Mouse (Mus musculus): ENCODE measurements around the gene Glis1.

Glis1 gene

DNA sequence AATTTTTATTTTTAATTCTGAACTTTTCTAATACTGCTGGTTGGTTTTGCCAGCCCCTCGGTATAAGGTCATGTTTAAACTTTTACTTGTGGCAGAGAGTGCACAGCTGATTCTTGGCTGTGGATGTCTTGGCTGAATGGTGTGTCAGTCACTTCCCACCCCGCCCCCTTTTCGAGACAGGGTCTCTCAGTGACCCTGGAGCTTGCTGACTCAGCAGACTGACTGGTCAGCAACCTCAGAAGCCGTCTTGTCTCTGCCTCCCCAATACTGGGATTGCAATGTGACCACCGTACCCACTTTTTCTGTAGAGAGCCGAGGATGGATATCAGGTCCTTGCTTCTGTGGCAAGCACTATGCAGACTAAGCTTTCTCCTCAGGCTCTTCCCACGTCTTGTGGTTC, 154.2 kb downstream of the Glis1 start:
- DNase-seq = no peak

DNA sequence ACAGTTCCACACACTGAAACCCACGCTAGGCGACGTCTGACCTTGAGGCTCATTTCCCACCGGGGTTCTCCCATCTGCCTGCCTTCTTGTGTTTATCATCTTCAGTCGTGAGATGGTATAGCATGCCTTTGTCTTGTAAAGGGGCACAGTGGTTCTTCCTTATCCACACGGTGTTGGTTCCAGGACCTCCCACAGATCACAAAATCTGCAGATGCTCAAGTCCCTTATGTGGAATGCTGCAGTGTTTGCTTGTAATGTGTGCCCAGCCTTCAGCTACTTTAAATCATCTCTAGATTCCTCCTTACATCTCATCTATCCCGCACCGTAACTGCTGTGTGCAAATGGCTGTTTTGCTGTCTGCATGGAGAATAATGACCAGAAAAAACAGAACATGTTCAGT, 154.7 kb downstream of the Glis1 start:
- no peak for DNase-seq

DNA sequence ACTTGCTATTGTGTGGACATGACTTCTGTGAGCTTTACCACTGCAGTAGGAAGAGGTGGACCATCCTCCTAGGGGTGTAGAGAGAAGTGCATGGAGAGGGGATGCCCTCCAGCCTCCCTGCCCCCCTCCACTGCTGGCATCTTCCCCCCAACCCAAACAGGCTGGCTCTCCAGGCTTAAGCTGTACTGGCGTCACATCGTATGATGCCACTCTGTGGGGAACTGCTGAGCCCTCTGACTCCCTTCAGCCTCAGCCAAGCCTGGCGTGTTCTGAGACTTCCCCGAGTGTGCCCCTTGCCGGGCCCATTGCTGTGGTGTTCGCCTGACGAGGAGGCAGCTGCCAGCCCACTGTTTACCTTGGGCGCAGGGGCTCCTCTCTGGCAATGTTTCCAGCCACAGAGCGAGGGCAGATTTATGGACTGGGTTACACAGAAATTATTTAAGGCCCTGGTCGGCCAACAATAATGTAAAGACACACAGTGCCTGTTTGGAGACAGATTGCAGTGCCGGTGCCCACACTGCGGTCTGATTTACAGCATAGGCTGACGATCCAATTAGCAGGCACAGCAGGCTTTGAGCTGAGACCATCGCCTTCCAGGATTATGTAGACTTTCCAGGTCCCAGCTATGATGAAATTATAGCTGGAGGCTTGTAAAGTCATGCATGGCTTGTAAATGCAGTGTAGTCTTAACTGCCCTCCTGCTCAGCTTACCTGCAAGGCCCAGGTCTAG, 156.6 kb downstream of the Glis1 start:
- DNase-seq = no peak

DNA sequence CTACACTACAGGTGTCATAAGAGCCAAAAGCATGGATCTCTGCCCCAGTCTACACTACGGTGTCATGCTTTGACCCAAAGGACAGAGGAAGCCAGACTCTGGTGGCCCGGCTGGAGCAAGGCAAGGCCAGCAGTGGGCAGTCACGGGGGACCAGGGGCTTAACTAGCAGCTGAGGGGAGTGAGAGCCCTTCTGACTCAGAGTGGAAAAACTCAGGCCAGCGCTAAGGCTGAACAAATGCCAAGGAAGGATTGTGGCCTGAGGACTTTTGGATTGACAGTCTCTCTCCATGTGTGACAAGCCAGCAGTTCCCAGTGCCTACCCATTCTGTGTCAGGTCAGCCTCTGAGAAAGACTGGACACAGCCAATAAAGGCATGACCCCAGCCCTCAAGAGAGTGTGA, 159.0 kb downstream of the Glis1 start:
- no peak for DNase-seq

DNA sequence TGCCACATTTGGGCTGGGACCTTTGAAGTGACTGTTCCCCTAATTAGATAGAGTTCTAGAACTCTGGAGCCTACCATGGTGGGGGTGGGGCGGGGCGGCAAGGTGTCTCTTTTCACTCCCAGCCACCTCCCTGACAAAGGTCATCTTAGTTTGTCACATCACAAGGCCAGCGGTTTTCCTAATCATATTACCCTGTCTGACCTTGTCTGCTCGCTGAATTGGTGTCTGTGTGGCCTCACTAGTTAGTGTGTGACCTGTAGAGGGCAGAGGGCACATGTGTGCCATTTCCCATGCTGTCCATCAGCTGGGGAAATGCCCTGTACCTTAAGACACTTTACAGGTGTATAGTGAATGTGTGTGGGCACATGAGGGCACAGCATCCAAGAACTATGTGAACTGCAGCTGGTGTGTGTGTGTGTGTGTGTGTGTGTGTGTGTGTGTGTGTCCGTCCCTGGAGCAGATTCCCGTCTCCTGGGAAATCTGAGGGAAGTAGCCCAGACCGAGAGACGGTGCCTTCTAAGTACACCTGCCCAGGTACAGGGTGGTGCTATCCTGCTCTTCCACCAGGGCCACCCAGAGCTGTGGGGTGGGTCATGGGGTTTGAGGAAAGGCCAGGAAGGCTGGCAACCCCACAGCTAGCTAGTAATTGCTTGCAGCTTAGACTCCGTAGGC, 163.0 kb downstream of the Glis1 start:
- DNase-seq = no peak

DNA sequence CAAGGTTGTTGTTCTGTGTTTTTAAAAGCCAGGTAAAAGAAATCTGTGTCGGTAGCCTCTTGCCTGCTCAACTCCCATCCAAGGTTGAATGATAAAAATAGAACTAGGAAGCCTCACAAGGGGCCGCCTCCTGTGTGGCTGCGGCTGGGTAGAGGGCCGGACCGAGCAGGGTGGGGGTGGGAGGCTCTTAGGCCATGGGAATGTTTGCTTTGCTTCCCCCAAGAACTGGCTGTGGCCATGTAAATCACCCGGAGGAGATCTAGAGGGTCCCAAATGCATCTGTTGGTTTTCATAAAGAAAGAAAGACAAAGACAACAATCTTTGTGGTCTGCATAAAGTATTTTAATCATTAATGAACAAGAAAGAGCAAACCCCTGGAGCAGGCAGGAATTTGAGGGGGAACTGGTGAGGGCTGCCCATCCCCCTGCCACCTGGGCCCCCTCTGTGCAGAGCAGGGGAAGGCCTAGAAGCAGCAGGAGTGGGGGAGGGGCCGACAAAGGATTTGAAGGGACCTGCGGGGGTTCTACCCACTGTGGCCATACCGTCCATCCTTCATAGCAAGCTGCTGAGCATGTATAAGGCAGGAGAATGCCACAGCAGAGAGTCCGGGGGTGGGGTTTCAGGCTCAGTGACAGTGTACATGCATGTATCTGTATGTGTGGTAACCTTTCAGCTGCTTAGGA, 163.6 kb downstream of the Glis1 start:
- DNase-seq = no peak

DNA sequence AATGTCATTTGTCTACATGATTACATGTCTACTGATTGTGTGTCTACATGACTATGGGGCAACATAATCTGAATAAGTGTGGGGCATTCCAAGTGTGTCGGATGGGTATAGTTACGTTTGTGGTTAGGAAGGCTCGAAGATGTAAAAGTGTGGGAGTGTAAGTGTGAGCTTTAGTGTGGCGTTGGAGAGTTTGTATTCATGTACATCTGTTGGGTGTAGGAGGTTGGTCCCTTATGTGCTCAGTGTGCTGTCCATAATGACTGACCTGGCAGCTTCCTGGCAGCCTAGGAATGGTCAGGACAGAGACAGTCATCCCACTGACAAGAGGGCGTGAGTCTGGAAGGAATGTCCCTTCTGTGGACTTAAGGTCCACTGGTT, 164.2 kb downstream of the Glis1 start:
- DNase-seq = peak; percentile 18

DNA sequence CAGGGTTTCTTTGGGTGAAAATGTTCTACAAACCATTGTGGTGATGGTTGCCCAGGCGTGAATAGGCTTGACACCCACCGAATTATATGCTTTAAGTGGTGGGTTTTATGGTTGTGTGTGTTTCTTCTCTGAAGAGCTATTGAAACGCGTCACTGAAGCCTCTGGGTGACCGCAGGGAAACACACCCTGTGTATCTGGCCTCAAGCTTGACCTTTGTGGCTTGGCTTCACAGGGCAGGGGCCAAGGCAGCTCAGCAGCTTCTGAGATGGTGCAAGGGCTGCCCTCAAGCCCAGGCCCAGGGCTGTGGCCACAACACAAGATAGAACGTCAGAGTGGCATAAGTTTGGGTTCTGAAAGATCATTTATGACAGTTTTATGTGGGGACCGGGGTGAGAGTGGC, 167.9 kb downstream of the Glis1 start:
- no peak for DNase-seq

DNA sequence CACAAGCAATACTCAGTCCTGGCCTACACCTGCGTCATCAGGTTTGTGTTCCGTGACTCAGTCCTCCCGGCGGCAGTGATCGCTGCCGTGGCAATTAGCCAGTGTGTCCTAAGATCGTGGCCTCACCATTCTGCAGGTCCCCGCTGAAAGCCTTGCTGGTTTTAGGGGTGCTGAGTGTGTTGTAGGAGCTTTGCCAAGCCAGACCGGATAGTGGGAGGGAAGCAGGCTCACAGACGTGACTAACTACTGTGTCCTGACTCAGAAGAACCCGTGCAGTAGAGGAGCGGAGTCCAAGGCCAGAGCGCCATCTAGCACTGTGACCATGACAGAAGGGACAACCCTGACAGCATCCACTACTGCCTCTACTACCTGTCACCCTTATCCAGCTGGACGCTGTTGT, 168.4 kb downstream of the Glis1 start:
- peak; percentile 50 for DNase-seq

DNA sequence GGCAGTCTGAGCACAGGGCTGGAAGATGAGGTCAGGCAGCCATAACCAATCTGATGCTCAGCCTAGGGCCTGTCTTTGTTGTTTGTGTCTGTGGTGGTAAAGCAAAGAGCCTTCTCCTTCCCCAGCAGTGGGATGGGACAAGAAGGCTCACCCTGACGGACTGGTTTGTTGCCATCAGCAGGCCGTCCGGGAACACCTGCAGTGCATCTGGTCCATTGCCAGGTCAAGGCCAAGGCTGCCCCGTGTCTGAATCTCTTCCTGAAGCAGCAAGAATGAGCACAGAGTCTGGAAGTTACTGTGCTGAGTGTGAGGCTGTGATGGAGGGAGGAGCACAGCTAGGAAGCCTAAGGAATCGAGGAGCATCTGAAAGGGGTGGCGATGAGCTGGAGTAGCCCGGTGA, 168.8 kb downstream of the Glis1 start:
- no peak for DNase-seq

DNA sequence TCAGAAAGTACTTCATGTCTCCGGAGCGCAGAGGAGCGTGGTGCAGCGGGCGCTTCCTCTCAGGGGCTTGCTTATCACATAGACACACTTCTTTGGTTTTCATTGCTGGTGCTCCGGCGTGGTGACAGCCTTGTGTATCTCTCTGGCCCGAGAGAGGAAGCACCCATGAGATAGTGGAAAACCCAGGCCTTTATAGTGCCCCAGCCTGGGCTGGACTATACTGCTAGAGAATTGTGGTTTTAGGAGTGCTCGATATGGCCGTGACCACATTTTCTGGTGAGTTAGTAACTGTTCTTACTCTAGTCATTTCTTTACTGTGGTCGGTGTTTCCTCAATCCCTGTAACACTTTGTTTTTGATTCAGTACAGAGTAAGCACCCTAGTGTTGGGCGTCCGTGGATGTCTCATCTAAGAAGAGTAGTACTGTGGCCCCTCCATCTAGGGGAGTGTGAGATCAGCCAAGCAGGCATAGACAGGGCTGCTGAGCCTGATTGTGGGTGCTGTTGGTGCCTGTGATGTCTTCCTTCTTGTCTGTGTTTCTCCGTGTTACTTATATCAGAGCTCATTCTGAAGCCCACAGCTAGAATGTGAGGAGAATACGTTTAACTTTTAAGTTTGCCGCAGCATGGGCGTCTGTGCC, 171.7 kb downstream of the Glis1 start:
- no peak for DNase-seq

DNA sequence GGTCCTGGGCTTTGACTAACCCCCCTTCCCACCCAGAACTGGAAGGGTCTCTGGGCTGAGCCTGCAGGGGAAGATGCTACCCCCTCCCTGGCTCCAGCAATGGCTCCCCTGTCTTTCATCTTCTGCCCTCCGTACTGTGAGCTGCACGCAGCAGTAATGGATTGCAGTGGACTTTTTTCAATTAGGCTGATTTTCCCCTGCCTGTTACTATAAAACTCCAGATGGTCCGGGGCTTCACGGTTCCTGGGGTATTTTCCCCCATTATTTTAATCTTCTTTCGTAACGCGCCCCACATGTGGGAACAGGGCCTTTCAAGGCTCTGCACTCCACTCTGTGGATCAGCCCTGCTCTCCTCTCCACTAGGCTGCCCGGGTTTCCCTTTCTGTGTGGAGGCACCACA, 175.4 kb downstream of the Glis1 start:
- no peak for DNase-seq

DNA sequence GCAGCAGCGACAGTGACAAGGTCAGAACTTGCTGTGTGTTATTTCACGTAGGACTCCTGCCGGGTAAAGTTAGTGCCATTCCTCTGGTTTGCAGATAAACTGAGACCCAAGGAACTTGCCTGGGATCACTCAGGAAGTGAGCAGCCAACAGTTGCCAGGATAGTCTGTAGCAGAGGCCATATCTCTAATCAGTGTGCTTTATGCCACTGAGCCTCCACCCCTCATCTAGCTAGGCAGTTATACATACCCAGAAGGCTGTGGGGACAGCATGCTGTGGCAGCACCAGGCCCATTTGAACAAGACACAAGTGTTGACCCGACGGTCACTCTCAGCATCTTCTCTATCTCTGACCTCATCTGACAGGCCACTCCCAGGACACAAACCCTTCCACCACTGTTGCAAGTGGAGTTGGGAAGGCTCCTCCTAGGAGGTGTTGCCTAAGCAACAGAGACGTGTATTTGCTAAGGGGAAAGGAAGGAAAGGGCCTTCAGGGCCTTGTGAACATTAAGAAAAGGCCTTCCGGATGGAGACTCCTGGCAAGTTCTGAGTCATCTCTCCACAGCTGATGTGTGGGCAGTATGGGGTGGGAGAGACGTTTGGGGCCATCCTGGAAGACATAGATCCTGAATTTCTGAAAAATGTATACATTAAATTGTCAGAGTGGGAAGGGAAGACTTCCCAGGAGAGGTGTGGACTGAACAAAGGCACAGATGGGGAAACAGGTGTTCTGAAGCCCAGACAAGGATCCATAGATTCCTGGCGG, 177.7 kb downstream of the Glis1 start:
- peak; percentile 68 for DNase-seq

DNA sequence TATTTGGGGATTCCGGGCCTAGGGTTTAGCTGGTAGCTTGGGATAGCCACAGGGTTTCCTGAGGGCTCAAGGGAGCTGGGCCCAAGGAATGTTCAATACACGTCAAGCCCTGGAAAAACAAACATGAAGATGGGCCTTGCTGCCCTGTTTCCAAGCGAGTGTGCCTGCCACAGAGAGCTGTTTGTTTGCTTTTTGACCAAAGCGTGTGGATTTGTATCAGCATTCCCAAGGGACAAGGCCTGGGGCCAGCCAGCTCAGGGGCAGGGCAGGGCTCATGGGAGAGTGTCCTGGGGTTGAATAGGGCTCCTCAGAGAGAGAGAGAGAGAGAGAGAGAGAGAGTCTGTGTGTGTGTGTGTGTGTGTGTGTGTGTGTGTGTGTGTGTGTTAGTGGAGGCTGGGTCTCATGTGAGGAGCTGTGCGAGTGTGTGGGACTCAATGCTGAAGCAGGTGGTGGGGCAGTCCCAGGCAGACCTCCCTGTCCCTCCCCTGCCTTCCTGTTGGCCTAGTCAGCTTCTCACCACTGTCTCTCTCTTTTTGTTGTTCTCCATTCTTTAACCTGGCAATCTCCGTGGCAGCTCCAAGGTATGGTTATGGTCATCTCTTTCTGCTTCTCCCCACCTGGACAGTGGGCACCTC, 183.3 kb downstream of the Glis1 start:
- no peak for DNase-seq

DNA sequence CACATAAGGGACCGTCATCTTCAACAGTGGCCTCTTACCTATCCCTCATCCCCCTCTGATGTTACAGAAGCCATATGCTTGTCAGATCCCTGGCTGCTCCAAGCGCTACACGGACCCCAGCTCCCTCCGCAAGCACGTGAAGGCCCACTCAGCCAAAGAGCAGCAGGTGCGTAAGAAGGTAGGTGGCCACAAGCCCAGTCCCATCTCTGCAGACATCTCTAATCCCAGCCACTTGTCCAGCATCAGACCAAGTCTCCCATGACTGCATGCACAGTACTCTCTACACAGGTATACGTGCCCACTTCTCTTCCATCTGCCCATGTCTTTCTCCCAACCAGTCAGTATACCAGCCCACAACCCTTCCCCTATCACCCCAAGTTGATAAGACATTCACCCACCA, 185.1 kb downstream of the Glis1 start:
- DNase-seq = no peak

DNA sequence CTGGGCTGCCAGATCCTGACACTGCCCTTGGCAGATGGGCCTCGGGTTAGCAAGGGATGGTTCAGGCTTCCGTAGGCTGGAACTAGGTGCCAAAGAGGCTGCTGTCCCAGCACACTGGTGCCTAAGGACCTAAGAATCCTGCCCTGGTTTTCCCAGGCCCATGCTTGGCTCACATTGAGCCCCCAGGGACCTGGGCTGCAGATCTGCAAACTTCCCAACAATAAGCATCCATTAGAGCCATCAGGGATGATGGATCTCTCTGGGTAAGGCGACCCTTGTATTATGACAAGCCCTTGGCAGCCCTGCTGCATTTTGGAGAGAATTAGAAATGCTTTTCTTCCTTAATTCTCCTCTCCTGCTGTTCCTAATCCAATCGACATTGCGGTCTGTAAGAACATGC, 187.0 kb downstream of the Glis1 start:
- DNase-seq = no peak

DNA sequence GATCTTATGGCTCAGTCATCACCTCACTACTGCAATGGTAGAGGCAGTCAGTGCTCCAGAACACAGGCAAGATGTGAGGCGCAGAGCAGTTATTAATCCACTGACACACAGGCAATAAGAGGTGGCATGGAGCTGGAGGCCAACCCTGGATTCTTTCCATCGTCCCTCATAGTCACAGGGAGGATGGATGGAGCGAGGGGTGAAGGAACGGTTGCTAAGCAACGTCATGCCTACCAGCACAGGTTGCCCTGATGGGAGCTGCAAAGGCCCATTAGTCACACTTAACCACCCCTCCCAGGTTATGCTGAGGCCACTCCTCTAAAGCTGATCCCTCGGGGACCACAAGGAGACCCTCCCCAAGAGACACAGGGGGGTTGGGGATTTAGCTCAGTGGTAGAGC, 187.9 kb downstream of the Glis1 start:
- no peak for DNase-seq

DNA sequence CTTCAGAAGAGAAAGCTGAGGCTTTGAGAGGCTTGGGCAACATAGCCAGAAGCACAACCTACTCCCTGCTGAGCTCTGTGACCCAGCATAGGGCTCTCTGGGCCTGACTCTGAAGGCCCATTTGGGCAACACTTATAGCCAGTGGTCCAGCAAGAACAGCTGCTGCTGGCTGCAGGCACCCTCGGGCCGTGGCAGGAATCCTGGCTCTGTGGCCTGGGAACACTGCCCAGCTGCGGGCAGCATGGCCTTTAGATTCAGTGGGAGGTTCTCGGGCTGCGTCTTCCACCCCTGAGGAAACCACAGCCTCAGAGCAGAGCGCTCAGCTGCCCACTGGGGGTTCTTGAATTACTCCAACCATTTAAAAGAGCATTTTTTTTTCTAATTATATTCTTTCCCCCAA, 189.5 kb downstream of the Glis1 start:
- no peak for DNase-seq

DNA sequence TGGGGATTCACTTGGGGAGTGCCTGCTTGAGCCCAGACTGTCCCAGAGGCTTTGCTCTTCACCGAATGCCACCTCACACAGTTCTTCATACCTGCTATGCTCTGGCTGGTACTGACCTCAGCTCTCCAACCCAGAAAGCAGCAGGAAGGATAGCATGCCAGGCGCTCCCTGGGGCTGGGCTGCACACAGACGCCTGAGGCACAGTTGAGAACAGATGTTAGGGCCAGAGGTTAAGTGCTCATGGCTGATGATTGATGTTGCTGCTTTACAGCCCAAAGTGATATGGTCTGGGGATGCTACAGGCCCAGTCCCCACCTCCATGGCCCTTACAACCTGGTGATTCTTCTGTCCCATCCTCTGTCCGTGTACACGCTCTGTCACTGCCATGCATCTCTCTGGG, 190.6 kb downstream of the Glis1 start:
- no peak for DNase-seq

DNA sequence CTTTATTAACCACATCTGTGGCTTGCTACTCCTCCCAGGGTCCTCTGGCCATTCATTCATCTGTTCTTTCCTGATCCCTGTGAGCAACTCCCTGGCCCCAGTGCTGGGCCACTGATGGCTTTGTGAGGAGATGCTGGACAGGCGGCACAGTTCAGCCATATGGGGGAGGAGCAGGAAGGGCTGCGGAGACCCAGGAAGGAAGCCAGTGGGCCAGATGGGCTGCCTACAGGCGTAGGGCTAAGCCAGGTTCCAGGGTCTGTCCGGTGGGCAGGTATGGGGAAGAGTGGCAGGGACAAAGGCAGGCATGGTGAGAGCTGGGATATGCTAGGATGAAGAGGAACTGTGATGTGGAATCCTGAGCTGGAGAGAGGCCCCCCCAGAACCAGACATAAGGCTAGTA, 193.8 kb downstream of the Glis1 start:
- DNase-seq = no peak

DNA sequence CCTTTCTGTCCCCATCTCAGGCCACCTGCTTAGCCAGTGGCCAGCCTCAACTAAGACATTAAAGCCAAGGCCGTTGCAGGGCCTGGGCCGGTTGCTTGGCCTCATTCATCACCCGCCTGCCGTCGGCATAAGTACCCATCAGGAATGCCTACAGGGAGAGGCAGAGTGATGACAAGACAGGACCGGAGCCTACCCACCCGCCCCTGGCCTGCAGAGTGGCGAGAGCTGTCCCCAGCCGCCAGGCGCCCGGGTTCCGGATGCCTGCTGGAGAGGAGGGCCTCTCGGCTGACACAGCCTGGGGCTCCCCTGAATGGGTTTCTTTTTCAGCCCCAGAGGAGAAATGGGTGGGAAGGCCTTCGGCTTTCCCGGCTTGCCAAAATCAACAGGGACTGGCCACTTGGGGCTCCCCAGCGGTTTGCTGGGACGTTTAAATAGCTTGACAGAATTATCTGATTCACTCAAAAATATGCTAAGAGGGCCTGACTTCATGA, 194.6 kb downstream of the Glis1 start:
- no peak for DNase-seq

DNA sequence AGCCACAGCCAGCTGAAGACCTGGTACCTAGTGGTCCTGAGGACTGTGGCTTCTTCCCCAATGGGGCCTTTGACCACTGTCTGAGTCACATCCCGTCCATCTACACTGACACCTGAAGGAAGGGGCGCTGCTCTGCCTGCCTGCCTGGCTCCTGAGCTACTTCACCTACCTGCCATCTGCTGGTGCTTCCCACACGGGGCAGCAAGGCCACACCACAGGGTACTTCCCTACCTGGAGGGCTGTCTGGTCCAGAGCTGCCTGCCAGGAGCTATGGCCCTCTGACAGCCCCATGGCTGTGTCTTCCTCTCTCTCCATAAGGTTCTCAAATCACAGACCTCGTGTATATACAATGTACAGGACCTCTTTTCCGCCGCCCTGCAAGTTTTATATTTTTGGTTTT, 200.2 kb downstream of the Glis1 start:
- DNase-seq = no peak

Data from right cerebral cortex, adult 18-20 months (tissue).